Mouse (Mus musculus) mouse embryonic stem cell (cell line): ENCODE measurements around the gene Siglec1.

Experiments
- in situ Hi-C, 2 experiments: fragments of 300-500 bp; cut with MboI; formaldehyde crosslinking; loops; 1 replicate in 1 of 2; 3 replicates in 1 of 2; pipeline ENCODE4 v1.14.3; 2019 to 2020; ENCODE audit warnings: low sequenced_read_pairs in 2 of 2, low pct_unique_long_range_greater_than_20kb in 1 of 2, mixed read lengths in 1 of 2; ENCODE audit not compliant: unreplicated experiment in 1 of 2

The Siglec1 gene

GRCm38 (mm10) chr2:131086667-131087390 lies at the start of gene Siglec1:
TSS of gene Siglec1 (minus strand) at chr2:131086765.
- in situ Hi-C loops, result no loop called here

- in situ Hi-C loops, result no loop called here
These were observed 49.1 kb upstream of the Siglec1 start for GRCm38 (mm10) chr2:131135521-131136139.

GRCm38 (mm10) chr2:131134826-131135400 lies 48.3 kb upstream of the Siglec1 start:
- in situ Hi-C loops, result no loop called here

DNA sequence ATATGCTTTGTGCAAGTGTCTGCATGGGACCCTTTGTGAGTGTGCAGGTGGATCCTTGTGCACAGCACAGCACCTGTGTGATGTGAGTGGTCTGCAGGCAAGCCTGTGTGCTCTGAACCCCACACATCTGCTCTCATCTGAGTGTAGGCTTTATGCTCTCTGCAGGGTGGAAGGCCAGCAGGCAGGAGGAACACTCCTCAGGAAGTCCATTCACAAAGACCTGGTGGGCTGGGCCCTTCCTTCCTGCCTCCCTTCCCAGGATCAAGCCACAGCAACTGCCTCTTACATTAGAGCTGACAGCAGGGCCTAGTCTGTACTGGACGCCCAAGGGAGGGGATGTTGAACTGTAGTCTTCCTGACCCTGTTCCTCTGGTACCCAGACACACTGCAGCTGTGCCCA lies 47.8 kb upstream of the Siglec1 start:
- in situ Hi-C loops, result no loop called here

- in situ Hi-C loops, result no loop called here
These were observed 46.5 kb upstream of the Siglec1 start, which contains the start of gene Gm11037 for GRCm38 (mm10) chr2:131132930-131133547. TSS of gene Gm11037 (plus strand) at chr2:131133497.

DNA sequence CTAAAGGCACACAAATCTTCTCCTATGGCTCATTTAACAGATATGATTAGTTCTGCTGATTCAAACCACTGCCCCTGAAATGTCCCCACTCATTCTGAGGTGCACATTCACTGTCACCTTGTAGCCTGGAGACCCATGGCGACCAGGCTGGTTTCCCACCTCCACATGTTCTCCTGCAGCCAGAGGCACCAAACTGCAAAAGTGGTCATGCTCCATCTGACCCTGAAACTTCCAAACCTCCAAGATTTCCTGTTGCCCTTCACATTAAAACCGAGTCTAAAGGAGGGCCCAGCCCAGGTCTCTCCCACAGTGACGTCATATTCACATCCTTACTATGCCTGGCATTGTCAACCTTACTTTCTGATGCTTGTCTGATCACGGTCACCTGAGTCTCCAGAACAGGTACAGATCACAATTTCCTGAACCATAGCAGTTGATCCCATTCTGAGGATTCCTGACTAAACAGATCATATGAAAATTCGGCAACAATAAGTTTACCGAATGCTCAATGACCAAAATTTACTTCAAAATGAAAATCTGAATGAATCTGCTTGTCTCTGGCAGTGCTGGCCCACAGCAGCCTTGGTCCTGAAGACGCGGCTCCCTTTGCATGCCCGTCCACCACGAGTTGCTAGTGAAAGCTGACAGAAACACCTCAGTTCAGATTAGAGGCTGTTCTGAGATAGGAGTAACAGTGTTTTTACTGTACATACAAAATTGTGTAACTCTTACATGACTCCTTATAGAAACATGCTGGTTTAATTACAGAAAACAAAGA lies 45.7 kb upstream of the Siglec1 start:
- in situ Hi-C loops, result no loop called here

GRCm38 (mm10) chr2:131130849-131131248 lies 44.3 kb upstream of the Siglec1 start:
- in situ Hi-C loops, result no loop called here

DNA sequence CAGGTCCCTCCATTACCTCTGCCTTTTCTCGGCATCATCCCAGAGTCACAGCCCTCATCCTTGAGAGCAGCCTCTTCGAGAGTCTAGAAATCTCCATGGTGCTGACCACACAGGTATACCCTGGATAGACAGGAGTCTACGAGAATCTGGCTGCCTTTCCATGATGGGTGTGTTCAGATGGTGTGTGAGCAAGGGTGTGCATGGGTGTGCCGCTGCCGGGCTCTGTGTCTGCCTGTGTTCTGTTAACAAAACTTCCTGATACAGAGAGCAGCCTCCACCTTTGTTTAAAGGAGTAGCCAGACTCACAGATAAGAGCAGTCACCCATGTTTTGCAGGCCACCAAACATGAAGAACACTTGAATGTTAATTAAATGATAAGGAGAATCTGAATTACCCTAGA lies 43.3 kb upstream of the Siglec1 start:
- in situ Hi-C loops, result no loop called here

GRCm38 (mm10) chr2:131128636-131129157 lies 42.1 kb upstream of the Siglec1 start:
- in situ Hi-C loops, result no loop called here

GRCm38 (mm10) chr2:131128211-131128610 lies 41.6 kb upstream of the Siglec1 start:
- in situ Hi-C loops, result no loop called here

DNA sequence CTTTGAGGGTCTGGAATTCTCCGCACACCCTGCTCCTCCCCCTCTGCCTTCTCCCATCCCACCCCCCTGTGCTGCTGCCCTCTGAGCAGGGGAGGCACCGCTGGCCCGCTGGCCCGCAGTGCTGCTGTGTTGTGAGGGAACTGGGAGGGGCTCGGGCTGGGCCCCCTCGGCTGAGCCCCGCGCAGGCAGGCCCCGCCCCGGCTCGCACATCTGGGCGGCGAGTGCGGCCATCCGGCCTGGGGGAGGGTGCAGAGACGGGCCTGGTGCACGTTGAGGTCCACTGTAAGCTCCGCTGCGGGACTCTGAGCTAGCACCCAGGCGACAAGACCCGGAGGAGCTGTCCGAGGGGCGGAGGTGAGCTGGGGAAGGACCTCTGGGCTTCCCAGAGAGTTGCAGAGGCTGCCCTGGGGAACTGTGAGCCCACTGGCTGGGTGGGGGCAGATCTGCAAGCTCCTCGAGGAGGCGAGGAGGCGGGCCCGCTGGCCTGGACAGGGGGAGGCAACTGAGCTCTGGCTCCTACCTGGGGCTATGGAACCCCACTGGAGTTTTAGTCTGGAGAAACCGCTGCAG lies 40.7 kb upstream of the Siglec1 start, which contains the start of gene Hspa12b:
TSS of gene Hspa12b (plus strand) at position 120 of the 570 bp plus-strand sequence.
- in situ Hi-C loops, result no loop called here

DNA sequence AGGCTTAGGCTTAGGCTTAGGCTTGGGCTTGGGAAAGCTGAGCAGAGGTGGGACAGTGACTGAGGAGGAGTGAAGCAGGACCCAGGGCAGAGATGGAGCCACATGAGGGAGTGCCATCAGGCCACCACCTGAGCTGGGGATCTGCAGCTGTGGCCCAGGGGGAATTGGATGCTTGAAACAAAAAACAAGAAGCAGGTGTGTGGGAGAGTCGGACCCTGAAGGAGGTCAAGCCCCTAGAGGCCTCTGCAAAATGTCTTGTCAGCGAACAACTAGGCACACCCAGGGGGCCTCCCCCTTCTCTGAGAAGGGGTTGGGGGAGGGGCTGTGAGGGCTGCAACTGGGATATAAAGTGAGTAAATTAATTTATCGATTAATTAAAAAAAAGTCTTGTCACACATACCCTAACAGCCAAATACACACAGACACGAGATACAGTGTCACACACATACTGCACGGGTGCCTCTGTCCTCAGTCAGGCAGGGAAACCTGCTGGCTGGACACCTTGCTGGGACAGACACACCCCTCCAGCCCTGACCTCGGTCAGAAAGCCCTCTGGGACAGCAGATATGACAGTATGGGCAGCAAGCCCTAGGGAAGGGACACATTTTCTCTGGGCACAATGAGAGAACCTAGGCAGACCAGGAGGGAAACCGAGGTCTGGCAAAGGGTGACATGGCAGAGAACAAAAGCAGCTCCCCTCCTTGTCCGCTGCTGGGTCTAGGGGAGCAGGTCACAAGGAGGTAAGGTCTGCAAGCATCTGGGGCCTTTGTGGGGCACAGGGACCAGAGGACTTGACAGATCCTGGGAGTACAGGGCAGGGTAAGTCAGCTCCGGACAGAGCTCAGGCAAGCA lies 39.6 kb upstream of the Siglec1 start:
- in situ Hi-C loops, result no loop called here

- in situ Hi-C loops, result no loop called here
These were observed 38.8 kb upstream of the Siglec1 start for GRCm38 (mm10) chr2:131125157-131125963.

- in situ Hi-C loops, result no loop called here
These were observed 37.6 kb upstream of the Siglec1 start for GRCm38 (mm10) chr2:131124166-131124565.

GRCm38 (mm10) chr2:131118968-131119574 lies 32.5 kb upstream of the Siglec1 start:
- in situ Hi-C loops, result no loop called here

- in situ Hi-C loops, result no loop called here
These were observed 19.4 kb upstream of the Siglec1 start for GRCm38 (mm10) chr2:131105989-131106388.
